Mouse (Mus musculus) heart, embryonic 16.5 days (tissue): Measurements from ENCODE around the gene Calml4. TPM values are rescaled to one million over a fixed set of nuclear protein-coding genes. Genes with fewer than 3 reads are reported as not detected.

Experiments used
- ATAC-seq: fragments of 200-750 bp; cut with Nextera tagmentation; replicated peaks from 2 replicates; pipeline ENCODE4 v1.8.0; 2017; ENCODE audit warnings: moderate number of reproducible peaks; ENCODE audit not compliant: insufficient read depth, low FRiP score; ENCODE audit errors: extremely low read depth
- H3K27ac ChIP-seq: fragments of 300-500 bp; sonication (generic); 2 replicates; pipeline ENCODE4 v1.5.1; 2014; ENCODE audit warnings: mild to moderate bottlenecking, low read length, control low read depth, moderate library complexity
- H3K27me3 ChIP-seq: fragments of 300-500 bp; sonication (generic); 2 replicates; pipeline ENCODE4 v1.6.1; 2014; ENCODE audit warnings: low read length, mixed read lengths; ENCODE audit not compliant: control insufficient read depth, insufficient read depth
- H3K36me3 ChIP-seq: fragments of 300-500 bp; sonication (generic); 2 replicates; pipeline ENCODE4 v1.6.1; 2014; ENCODE audit not compliant: control insufficient read depth, insufficient read depth
- H3K4me1 ChIP-seq: fragments of 300-500 bp; sonication (generic); 2 replicates; pipeline ENCODE4 v1.6.1; 2014; ENCODE audit warnings: low read length, mixed read lengths; ENCODE audit not compliant: control insufficient read depth, insufficient read depth
- H3K4me2 ChIP-seq: fragments of 300-500 bp; sonication (generic); 2 replicates; pipeline ENCODE4 v1.6.1; 2014; ENCODE audit warnings: low read depth, mild to moderate bottlenecking, control low read depth, low read length
- H3K4me3 ChIP-seq: fragments of 300-500 bp; sonication (generic); 2 replicates; pipeline ENCODE4 v1.5.1; 2014; ENCODE audit warnings: mild to moderate bottlenecking, control low read depth, low read length
- H3K9ac ChIP-seq: fragments of 300-500 bp; sonication (generic); 2 replicates; pipeline ENCODE4 v1.6.1; 2014; ENCODE audit warnings: low read length, control low read depth
- H3K9me3 ChIP-seq: fragments of 300-500 bp; sonication (generic); replicated peaks from 2 replicates; pipeline ENCODE4 v1.6.1; 2016; ENCODE audit warnings: low read length; ENCODE audit not compliant: control insufficient read depth
- WGBS: fragments of 180-500 bp; shearing (Covaris S2); extraction: QIAGEN DNeasy Blood & Tissue Kit; methylation state at CpG from one replicate; pipeline ENCODE4 v1.1.7; 2014; 5-methylcytosine and 5-hydroxymethylcytosine counted together
- polyA plus RNA-seq: library from polyadenylated mRNA; unstranded; fragments of >200 nt; fragmentation: Nextera tagmentation; extraction: Ambion mirVana; gene quantifications from 2 replicates; pipeline ENCODE4 v1.2.1, GENCODE M21; 2015

Calml4 gene
- polyA plus RNA-seq, 1 experiment from 2014 or later, result 4.2 TPM

DNA sequence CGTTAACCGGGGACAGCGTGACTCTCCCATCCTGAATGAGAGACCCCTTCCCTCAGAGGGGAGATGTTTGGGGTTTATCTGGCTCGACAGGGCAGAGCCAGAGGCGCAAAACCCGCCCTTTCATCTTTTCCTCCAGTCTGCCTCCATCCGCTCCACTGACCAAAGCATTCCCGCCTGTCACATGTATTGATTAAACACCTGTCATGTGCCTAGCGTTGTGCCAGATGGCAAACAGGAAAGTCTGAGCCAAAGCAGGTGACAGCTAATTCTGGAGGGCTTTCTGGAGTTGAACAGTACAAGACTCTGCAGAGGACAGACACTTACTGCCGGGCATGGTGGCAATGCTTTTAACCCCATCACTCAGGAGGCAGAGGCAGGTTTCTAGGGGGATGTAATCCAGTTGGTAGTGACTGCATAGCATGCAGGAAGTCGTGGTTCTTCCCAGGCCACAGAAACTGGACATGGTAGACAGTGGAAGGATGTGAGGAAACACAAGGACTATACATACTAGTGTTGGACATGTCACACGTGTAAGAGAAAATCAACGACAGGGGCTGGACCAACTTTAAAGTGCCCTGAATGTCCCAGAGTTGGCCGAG lies 18.6 kb upstream of the Calml4 start:
- H3K36me3 ChIP-seq, result no peaks in the 10 kb centered on the region
- H3K4me3 ChIP-seq, result peak overlapping the region; percentile 79
- H3K27ac ChIP-seq, result peak overlapping the region; percentile 83
- ATAC-seq, result no peak
- H3K27me3 ChIP-seq, result no peaks in the 10 kb centered on the region
- peaks cover 13% of the 10 kb centered on the region for H3K4me1 ChIP-seq
- 12% methylated on average over 14 of the region's 14 CpGs for WGBS
- no peaks in the 10 kb centered on the region for H3K9me3 ChIP-seq
- H3K9ac ChIP-seq, result peak overlapping the region; percentile 97
- H3K4me2 ChIP-seq, result peak overlapping the region; percentile 84

DNA sequence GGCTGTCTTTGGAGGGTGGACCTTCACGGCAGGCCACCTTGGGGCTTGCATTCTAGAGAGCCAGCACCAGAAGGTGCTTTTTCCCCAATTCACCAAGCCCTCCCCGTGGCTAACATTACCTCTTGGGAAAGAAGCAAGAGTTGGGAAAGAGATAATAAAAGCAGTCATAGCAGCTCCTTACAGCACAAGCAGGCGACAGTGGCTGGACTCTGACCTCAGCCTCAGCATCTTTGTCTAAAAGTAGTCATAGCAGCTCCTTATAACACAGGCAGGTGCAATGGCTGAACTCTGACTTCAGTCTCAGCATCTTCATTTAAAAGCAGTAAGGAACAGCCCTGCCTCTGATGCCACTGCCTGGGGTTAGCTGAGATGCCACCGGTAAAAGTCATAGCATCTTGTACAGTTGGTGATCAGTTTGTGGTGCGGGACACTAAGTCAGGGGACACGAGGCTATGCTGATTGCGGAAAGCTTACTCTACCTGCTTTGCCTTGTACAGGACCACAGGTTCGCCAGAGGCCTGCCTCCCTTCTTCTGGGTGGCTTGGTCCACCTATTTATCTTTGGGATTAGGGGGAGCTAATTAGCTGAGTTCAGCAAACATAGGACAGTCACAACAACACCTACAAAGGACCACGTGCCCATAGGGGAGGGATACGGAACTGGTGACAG lies 14.4 kb upstream of the Calml4 start:
- ATAC-seq, result no peak
- no peak overlapping the region for H3K4me3 ChIP-seq
- peaks cover 7% of the 10 kb centered on the region for H3K4me1 ChIP-seq
- H3K27ac ChIP-seq, result no peak overlapping the region
- no peaks in the 10 kb centered on the region for H3K36me3 ChIP-seq
- H3K4me2 ChIP-seq, result no peak overlapping the region
- H3K9ac ChIP-seq, result no peak overlapping the region
- H3K27me3 ChIP-seq, result no peaks in the 10 kb centered on the region
- 79% methylated on average over 10 of the region's 10 CpGs for WGBS
- H3K9me3 ChIP-seq, result no peaks in the 10 kb centered on the region

DNA sequence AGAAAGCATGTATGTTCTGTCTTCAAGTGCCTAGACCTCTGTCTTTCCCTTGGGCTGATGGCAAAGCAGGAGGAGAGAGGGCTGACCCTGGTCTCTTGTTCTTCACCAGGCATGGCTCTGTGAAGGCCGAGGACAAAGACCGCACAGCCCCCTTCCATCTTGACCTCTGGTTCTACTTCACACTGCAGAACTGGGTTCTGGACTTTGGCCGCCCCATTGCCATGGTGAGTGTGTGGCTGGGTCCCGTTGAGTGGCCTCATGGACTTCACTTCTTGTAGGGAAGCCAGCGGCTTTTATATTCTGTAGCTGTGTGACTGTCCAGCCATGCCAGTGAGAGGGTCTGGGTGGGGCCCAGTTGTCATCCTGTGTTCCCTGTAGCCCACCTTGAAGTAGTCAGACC lies 13.4 kb upstream of the Calml4 start:
- 90% methylated on average over 5 of the region's 5 CpGs for WGBS

DNA sequence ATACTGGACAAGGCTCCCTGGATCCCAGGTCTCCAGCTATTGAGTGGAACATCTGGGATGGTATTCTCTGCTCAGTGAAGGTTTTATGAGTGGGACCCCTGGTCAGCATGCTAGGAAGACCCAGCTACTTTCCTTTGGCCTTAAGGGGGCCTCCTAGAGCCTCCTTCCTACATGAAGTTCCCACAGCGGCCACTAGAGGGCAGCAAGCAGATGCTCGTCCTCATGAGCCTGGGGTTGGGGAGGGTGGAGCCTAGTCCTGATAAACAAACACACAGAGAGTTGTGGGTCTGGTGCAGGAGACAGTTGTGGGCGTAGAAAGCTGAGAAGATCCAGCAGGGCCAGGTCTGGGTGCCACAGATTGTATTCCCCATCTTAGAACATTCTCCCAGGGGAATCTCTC lies 10.2 kb upstream of the Calml4 start:
- Histone ChIP-seq H3K27me3 (no peaks in the 10 kb centered on the region), H3K4me2 (no peak overlapping the region), H3K36me3 (peaks cover 4% of the 10 kb centered on the region; the same call in 1 of the 2 replicates), H3K9me3 (no peaks in the 10 kb centered on the region), H3K4me1 (no peaks in the 10 kb centered on the region), H3K4me3 (no peak overlapping the region), H3K9ac (no peak overlapping the region), H3K27ac (no peak overlapping the region)
- peak; percentile 46; the same call in 1 of the 2 replicates for ATAC-seq
- WGBS, result 1% methylated on average over 3 of the region's 3 CpGs

More for the DNA sequence above, 13.4 kb upstream of the Calml4 start:
- ATAC-seq, result no peak
- Histone ChIP-seq H3K27ac (no peak overlapping the region), H3K9ac (no peak overlapping the region), H3K4me2 (no peak overlapping the region), H3K36me3 (no peaks in the 10 kb centered on the region), H3K9me3 (no peaks in the 10 kb centered on the region), H3K4me1 (peaks cover 3% of the 10 kb centered on the region), H3K4me3 (no peak overlapping the region), H3K27me3 (no peaks in the 10 kb centered on the region)

GRCm38 (mm10) chr9:62848641-62849040 lies 9.2 kb upstream of the Calml4 start:
- Histone ChIP-seq H3K4me3 (no peak overlapping the region), H3K9me3 (no peaks in the 10 kb centered on the region), H3K27me3 (no peaks in the 10 kb centered on the region), H3K4me1 (no peaks in the 10 kb centered on the region), H3K4me2 (no peak overlapping the region), H3K27ac (no peak overlapping the region), H3K36me3 (peaks cover 4% of the 10 kb centered on the region; the same call in 1 of the 2 replicates), H3K9ac (no peak overlapping the region)
- ATAC-seq, result no peak
- WGBS, result 93% methylated on average over 3 of the region's 3 CpGs

- Histone ChIP-seq H3K4me3 (no peak overlapping the region), H3K36me3 (peaks cover 4% of the 10 kb centered on the region; the same call in 1 of the 2 replicates), H3K4me2 (no peak overlapping the region), H3K9me3 (no peaks in the 10 kb centered on the region), H3K27ac (no peak overlapping the region), H3K4me1 (0 out of 2 replicates have a peak, but pooled peaks cover 2% of the 10 kb centered on the region), H3K27me3 (no peaks in the 10 kb centered on the region), H3K9ac (no peak overlapping the region)
- WGBS, result 84% methylated on average over 2 of the region's 2 CpGs
- ATAC-seq, result no peak
Measured at GRCm38 (mm10) chr9:62851571-62851970, 6.3 kb upstream of the Calml4 start.

GRCm38 (mm10) chr9:62854483-62854882 lies 3.4 kb upstream of the Calml4 start:
- H3K4me2 ChIP-seq, result no peak overlapping the region
- peaks cover 10% of the 10 kb centered on the region for H3K4me1 ChIP-seq
- no peak overlapping the region for H3K27ac ChIP-seq
- H3K9ac ChIP-seq, result no peak overlapping the region
- no peaks in the 10 kb centered on the region for H3K27me3 ChIP-seq
- H3K36me3 ChIP-seq, result peaks cover 4% of the 10 kb centered on the region; the same call in 1 of the 2 replicates
- WGBS, result 42% methylated on average over 4 of the region's 4 CpGs
- H3K9me3 ChIP-seq, result no peaks in the 10 kb centered on the region
- no peak for ATAC-seq
- no peak overlapping the region for H3K4me3 ChIP-seq

DNA sequence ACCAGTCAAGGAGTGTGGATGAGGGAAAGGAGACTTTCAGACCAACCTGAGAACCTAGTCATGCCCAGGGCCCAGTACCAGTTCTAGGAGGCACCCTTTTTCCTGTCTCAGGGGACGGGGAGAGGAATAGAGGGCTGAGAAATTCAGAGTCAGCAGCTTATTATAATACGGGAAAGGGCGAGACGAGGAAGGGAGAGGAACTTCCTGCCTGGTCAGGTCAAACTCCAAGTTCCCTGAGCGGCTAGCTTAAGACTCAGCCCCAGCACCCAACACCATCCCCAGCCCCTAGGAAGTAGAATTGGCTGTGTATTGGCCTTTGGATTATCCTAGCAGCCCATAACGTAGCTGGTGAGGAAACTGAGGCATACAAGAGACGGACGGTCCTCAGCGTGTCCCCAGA lies 664 bp upstream of the Calml4 start:
- Histone ChIP-seq H3K9ac (no peak overlapping the region), H3K9me3 (no peaks in the 10 kb centered on the region), H3K4me2 (no peak overlapping the region), H3K27me3 (no peaks in the 10 kb centered on the region), H3K4me1 (peaks cover 10% of the 10 kb centered on the region), H3K36me3 (no peaks in the 10 kb centered on the region), H3K27ac (no peak overlapping the region), H3K4me3 (no peak overlapping the region)
- no peak for ATAC-seq
- WGBS, result 69% methylated on average over 9 of the region's 9 CpGs

DNA sequence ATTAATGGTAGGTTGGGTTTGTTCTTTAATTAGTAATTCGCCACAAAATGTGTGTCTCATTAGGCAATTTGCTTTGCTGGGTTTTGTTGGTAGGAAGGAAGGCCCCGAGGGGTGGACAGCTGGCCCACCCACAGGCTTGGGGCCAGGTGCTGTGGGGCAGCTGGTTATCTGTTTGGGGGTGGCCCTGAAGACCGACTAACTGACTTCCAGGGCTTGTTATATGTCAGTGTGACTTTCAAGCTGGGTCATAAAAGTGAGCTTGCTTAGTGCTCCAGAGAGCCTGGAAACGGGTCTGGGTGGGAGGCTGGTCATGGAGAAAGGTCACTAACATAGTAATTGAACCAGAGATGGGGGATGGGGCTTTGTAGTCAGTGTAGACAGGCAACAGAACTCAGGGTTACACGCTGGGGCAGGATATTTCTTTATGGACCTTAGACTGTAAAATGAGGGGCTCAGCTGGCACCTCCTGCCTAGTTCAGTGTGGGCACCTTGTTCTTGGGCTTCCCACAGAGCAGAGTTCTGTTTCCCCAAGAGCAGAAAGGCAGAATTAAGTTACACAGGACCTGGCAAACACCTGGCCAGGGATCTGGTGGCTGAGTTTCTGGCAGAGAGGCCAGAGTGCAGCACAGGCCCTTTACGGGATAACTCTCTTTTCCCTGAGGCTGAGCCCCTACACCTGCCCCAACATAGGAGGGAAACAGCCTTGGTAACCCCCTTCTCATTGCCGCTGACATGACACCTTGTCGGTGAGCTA lies 563 bp downstream of the Calml4 start:
- H3K4me1 ChIP-seq, result peaks cover 10% of the 10 kb centered on the region
- H3K36me3 ChIP-seq, result no peaks in the 10 kb centered on the region
- H3K9me3 ChIP-seq, result no peaks in the 10 kb centered on the region
- H3K4me3 ChIP-seq, result no peak overlapping the region
- 0 out of 2 replicates have a peak overlapping the region, but pooled peaks have one; percentile 47 for H3K9ac ChIP-seq
- no peaks in the 10 kb centered on the region for H3K27me3 ChIP-seq
- no peak for ATAC-seq
- H3K4me2 ChIP-seq, result peak overlapping the region; percentile 40; the same call in 1 of the 2 replicates
- H3K27ac ChIP-seq, result no peak overlapping the region
- WGBS, result 68% methylated on average over 8 of the region's 8 CpGs
